Mouse (Mus musculus) G1E (cell line): ENCODE results near the gene Ppdpf.

Source experiments
- CTCF ChIP-seq: IDR thresholded peaks from 2 replicates; pipeline ENCODE4 v1.5.1; 2012; ENCODE audit warnings: low read depth, low read length, inconsistent platforms, mixed read lengths
- GATA1 ChIP-seq: IDR thresholded peaks from 2 replicates; pipeline ENCODE4 v1.6.1; 2012; ENCODE audit warnings: borderline replicate concordance, low read length, inconsistent platforms, mixed read lengths
- GATA2 ChIP-seq: IDR thresholded peaks from 2 replicates; pipeline ENCODE4 v1.6.1; 2012; ENCODE audit warnings: low read depth, low read length, inconsistent platforms, borderline replicate concordance
- POLR2AphosphoS5 ChIP-seq: IDR thresholded peaks from 2 replicates; pipeline ENCODE4 v1.6.1; 2012; ENCODE audit warnings: low read depth, low read length, inconsistent platforms; ENCODE audit not compliant: insufficient replicate concordance
- TAL1 ChIP-seq: conservative IDR thresholded peaks from 2 replicates; pipeline ENCODE4 v1.6.1; 2012; ENCODE audit warnings: low read depth, low read length, inconsistent platforms, mixed read lengths

DNA sequence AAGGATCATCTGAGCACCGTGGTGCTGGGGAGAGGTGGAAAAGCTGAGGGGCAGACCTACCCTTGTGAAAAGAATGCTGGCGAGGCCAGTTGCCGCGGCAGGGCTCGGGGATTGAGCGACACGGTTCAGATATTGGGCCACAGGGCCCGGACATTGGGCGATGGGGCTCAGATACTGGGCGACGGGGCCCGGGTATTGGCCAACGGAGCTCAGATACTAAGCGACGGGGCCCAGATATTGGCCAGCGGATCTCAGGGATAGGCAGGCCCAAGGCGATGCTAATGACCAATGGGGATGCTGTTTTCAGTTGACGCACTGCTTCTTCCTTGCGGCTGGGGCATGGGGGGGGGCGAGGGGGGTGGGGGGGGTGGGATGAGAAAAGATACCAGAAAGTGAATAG lies 44.1 kb downstream of the Ppdpf start:
- no peak for TF ChIP-seq TAL1
- TF ChIP-seq CTCF, result no peak
- no peak for TF ChIP-seq GATA1
- TF ChIP-seq POLR2AphosphoS5, result no peak
- no peak for TF ChIP-seq GATA2
